Mouse (Mus musculus): ENCODE results near the gene Man2a1. TPM values are rescaled to one million over a fixed set of nuclear protein-coding genes. Genes with fewer than 3 reads are reported as not detected.

Gene Man2a1
- polyA plus RNA-seq, 1 experiment, result 21.3 TPM

GRCm38 (mm10) chr17:64763491-64763890 lies 163.0 kb downstream of the Man2a1 start:
- no peaks in the 10 kb centered on the region for H3K4me1 ChIP-seq (replicated peaks; ENCODE audit: control insufficient read depth, insufficient read depth, low read length)
- WGBS, result 96% methylated on average over 4 of the region's 4 CpGs
- no peak overlapping the region for H3K4me3 ChIP-seq (ENCODE audit: control insufficient read depth, insufficient read depth, low read length)
- H3K27ac ChIP-seq (ENCODE audit: control insufficient read depth, insufficient read depth, low read length), result no peak overlapping the region
- no peaks in the 10 kb centered on the region for H3K27me3 ChIP-seq (ENCODE audit: control insufficient read depth, insufficient read depth, low read length)
- DNase-seq, result no peak
- H3K36me3 ChIP-seq (ENCODE audit: control insufficient read depth, insufficient read depth, low read length), result no peaks in the 10 kb centered on the region
- no peak for TF ChIP-seq POLR2A (IDR thresholded peaks at IDR 0.05; ENCODE audit: control insufficient read depth, extremely low read depth, insufficient read depth, low read length, poor library complexity)
- TF ChIP-seq CTCF (IDR thresholded peaks at IDR 0.05; ENCODE audit: borderline replicate concordance, control insufficient read depth, extremely low read depth, insufficient read depth, low read length, poor library complexity), result no peak

DNA sequence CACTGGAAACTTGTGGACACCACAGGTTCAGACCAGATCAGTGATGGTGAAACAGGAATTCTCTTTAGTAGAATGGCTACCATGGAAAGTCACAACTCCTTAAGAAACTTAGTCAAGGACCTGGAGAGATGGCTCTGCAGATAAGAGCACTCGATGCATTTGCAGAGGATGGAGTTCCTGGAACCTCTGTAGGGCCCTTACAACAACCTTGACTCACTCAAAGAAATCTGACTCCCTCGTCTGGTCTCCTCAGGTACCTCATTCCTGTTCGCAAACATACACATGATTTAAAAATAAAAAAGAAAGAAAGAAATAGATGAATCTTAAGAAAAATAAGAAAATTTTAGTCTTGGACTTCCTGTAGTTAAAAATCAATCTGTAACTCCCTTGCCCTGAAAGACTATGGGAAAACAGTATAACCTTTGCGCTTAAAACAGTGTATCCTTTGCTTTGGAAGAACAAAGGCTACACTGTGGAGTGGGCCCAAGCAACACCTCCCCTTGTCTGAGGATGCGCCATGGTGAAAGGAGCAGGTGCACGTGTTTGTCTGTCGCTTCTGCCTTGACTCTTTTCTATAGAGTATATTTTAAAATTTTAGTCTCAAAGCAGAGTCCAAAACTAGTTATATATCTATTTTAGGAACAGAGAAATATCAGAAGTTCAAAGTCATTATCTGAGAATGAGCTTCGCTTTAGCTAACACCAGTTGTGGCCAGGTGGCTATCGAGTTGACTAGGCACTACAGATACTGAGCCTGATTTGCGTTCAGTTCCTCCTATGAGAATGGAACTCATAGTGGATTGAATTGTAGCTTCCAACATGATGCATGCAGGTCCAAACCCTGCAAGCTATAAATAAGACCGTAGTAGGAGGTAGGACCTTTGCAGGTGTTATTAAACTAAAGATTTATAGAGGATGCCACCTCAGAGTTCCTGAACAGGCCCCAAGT lies 163.9 kb downstream of the Man2a1 start:
- no peaks in the 10 kb centered on the region for H3K27me3 ChIP-seq (ENCODE audit: control insufficient read depth, insufficient read depth, low read length)
- H3K4me1 ChIP-seq (replicated peaks; ENCODE audit: control insufficient read depth, insufficient read depth, low read length), result no peaks in the 10 kb centered on the region
- H3K4me3 ChIP-seq (ENCODE audit: control insufficient read depth, insufficient read depth, low read length), result no peak overlapping the region
- DNase-seq, result no peak
- WGBS, result 87% methylated on average over 11 of the region's 11 CpGs
- no peak overlapping the region for H3K27ac ChIP-seq (ENCODE audit: control insufficient read depth, insufficient read depth, low read length)
- H3K36me3 ChIP-seq (ENCODE audit: control insufficient read depth, insufficient read depth, low read length), result no peaks in the 10 kb centered on the region
- TF ChIP-seq CTCF (IDR thresholded peaks at IDR 0.05; ENCODE audit: borderline replicate concordance, control insufficient read depth, extremely low read depth, insufficient read depth, low read length, poor library complexity), result no peak
- TF ChIP-seq POLR2A (IDR thresholded peaks at IDR 0.05; ENCODE audit: control insufficient read depth, extremely low read depth, insufficient read depth, low read length, poor library complexity), result no peak

DNA sequence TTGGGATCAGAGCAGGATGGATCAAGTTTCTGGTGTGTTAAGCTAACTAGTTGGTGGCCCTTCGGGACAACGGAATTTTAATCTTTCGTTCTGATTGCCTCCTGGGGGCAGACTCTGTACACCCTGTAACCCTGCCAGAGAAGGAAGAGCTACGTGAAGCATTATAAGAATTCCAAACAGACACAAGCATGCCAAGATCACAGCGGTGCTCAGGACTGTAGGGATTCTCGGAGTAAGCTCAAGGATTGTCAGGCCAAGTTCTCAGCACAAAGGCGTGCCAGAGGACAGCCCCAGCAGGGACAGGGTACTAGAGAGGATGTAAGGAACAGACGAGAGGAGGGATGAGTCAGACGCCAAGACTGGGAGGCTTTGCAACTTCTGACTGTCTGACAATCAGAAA lies 164.8 kb downstream of the Man2a1 start:
- Histone ChIP-seq H3K4me1 (replicated peaks; ENCODE audit: control insufficient read depth, insufficient read depth, low read length) (no peaks in the 10 kb centered on the region), H3K4me3 (ENCODE audit: control insufficient read depth, insufficient read depth, low read length) (no peak overlapping the region), H3K27ac (ENCODE audit: control insufficient read depth, insufficient read depth, low read length) (no peak overlapping the region), H3K36me3 (ENCODE audit: control insufficient read depth, insufficient read depth, low read length) (no peaks in the 10 kb centered on the region), H3K27me3 (ENCODE audit: control insufficient read depth, insufficient read depth, low read length) (no peaks in the 10 kb centered on the region)
- TF ChIP-seq CTCF (IDR thresholded peaks at IDR 0.05; ENCODE audit: borderline replicate concordance, control insufficient read depth, extremely low read depth, insufficient read depth, low read length, poor library complexity) (no peak), POLR2A (IDR thresholded peaks at IDR 0.05; ENCODE audit: control insufficient read depth, extremely low read depth, insufficient read depth, low read length, poor library complexity) (no peak)
- DNase-seq, result no peak
- 92% methylated on average over 9 of the region's 9 CpGs for WGBS

GRCm38 (mm10) chr17:64766507-64766906 lies 166.0 kb downstream of the Man2a1 start:
- no peak for DNase-seq
- H3K27ac ChIP-seq (ENCODE audit: control insufficient read depth, insufficient read depth, low read length), result no peak overlapping the region
- H3K27me3 ChIP-seq (ENCODE audit: control insufficient read depth, insufficient read depth, low read length), result no peaks in the 10 kb centered on the region
- no peaks in the 10 kb centered on the region for H3K4me1 ChIP-seq (replicated peaks; ENCODE audit: control insufficient read depth, insufficient read depth, low read length)
- 87% methylated on average over 6 of the region's 6 CpGs for WGBS
- H3K36me3 ChIP-seq (ENCODE audit: control insufficient read depth, insufficient read depth, low read length), result no peaks in the 10 kb centered on the region
- TF ChIP-seq CTCF (IDR thresholded peaks at IDR 0.05; ENCODE audit: borderline replicate concordance, control insufficient read depth, extremely low read depth, insufficient read depth, low read length, poor library complexity) (no peak), POLR2A (IDR thresholded peaks at IDR 0.05; ENCODE audit: control insufficient read depth, extremely low read depth, insufficient read depth, low read length, poor library complexity) (no peak)
- H3K4me3 ChIP-seq (ENCODE audit: control insufficient read depth, insufficient read depth, low read length), result no peak overlapping the region

GRCm38 (mm10) chr17:64770277-64770676 lies 169.7 kb downstream of the Man2a1 start:
- H3K4me3 ChIP-seq (ENCODE audit: control insufficient read depth, insufficient read depth, low read length), result no peak overlapping the region
- no peaks in the 10 kb centered on the region for H3K4me1 ChIP-seq (replicated peaks; ENCODE audit: control insufficient read depth, insufficient read depth, low read length)
- WGBS, result 92% methylated on average over 1 of the region's 1 CpGs

GRCm38 (mm10) chr17:64772611-64773010 lies 172.1 kb downstream of the Man2a1 start:
- no peak overlapping the region for H3K4me3 ChIP-seq (ENCODE audit: control insufficient read depth, insufficient read depth, low read length)
- H3K36me3 ChIP-seq (ENCODE audit: control insufficient read depth, insufficient read depth, low read length), result no peaks in the 10 kb centered on the region
- H3K27ac ChIP-seq (ENCODE audit: control insufficient read depth, insufficient read depth, low read length), result no peak overlapping the region
- H3K27me3 ChIP-seq (ENCODE audit: control insufficient read depth, insufficient read depth, low read length), result no peaks in the 10 kb centered on the region
- no peak for TF ChIP-seq POLR2A (IDR thresholded peaks at IDR 0.05; ENCODE audit: control insufficient read depth, extremely low read depth, insufficient read depth, low read length, poor library complexity)
- no peak for TF ChIP-seq CTCF (IDR thresholded peaks at IDR 0.05; ENCODE audit: borderline replicate concordance, control insufficient read depth, extremely low read depth, insufficient read depth, low read length, poor library complexity)
- no peak for DNase-seq
- no peaks in the 10 kb centered on the region for H3K4me1 ChIP-seq (replicated peaks; ENCODE audit: control insufficient read depth, insufficient read depth, low read length)

More at GRCm38 (mm10) chr17:64770277-64770676, 169.7 kb downstream of the Man2a1 start:
- TF ChIP-seq CTCF (IDR thresholded peaks at IDR 0.05; ENCODE audit: borderline replicate concordance, control insufficient read depth, extremely low read depth, insufficient read depth, low read length, poor library complexity) (no peak), POLR2A (IDR thresholded peaks at IDR 0.05; ENCODE audit: control insufficient read depth, extremely low read depth, insufficient read depth, low read length, poor library complexity) (no peak)
- DNase-seq, result no peak
- Histone ChIP-seq H3K27ac (ENCODE audit: control insufficient read depth, insufficient read depth, low read length) (no peak overlapping the region), H3K27me3 (ENCODE audit: control insufficient read depth, insufficient read depth, low read length) (no peaks in the 10 kb centered on the region), H3K36me3 (ENCODE audit: control insufficient read depth, insufficient read depth, low read length) (no peaks in the 10 kb centered on the region)
